Mouse (Mus musculus): Measurements from ENCODE around the gene Adamts17.

- TF ChIP-seq CTCF (IDR thresholded peaks at IDR 0.05; ENCODE audit: borderline replicate concordance, extremely low read depth, insufficient read depth, insufficient read length) (no peak), POLR2A (IDR thresholded peaks at IDR 0.05; ENCODE audit: borderline replicate concordance, extremely low read depth, insufficient read depth, insufficient read length, poor library complexity, severe bottlenecking) (no peak)
Measured at GRCm38 (mm10) chr7:67065631-67066030, 226.1 kb downstream of the Adamts17 start.

Data from brain, embryonic 14.5 days (tissue).